Mouse (Mus musculus): ENCODE results near the gene Sgms2. TPM values are rescaled to one million over a fixed set of nuclear protein-coding genes. Genes with fewer than 3 reads are reported as not detected.

Gene Sgms2
- total and polyA plus RNA-seq, 3 experiments = not detected

- no peaks in the 10 kb centered on the region for H3K27me3 ChIP-seq (ENCODE audit: control insufficient read depth in 1 of 2, insufficient read depth in 2 of 2, low read length in 2 of 2)
- H3K9me3 ChIP-seq (replicated peaks; ENCODE audit: insufficient read depth, low read length) = no peaks in the 10 kb centered on the region
- H3K4me3 ChIP-seq (ENCODE audit: control insufficient read depth in 1 of 2, insufficient read depth in 1 of 2, low read depth in 2 of 2, low read length in 2 of 2) = no peak overlapping the region
- no peaks in the 10 kb centered on the region for H3K4me1 ChIP-seq (ENCODE audit: control insufficient read depth in 1 of 2, insufficient read depth in 2 of 2, low read length in 2 of 2)
- H3K9ac ChIP-seq (ENCODE audit: control insufficient read depth, low read depth, low read length, poor library complexity, severe bottlenecking) = no peak overlapping the region
- no peak overlapping the region for H3K27ac ChIP-seq (ENCODE audit: control insufficient read depth, low read depth, low read length)
- no peaks in the 10 kb centered on the region for H3K79me2 ChIP-seq (ENCODE audit: control insufficient read depth, insufficient read depth, low read length, poor library complexity)
- no peaks in the 10 kb centered on the region for H3K36me3 ChIP-seq (ENCODE audit: control insufficient read depth in 1 of 2, insufficient read depth in 2 of 2, low read length in 2 of 2)
- DNase-seq (ENCODE audit: low read depth, low spot score) = no peak
- TF ChIP-seq TBP (IDR thresholded peaks at IDR 0.05; ENCODE audit: low read depth, low read length) = no peak
Observed at GRCm38 (mm10) chr3:131470837-131471236, 20.4 kb downstream of the Sgms2 start.

- H3K36me3 ChIP-seq (ENCODE audit: control insufficient read depth in 1 of 2, insufficient read depth in 2 of 2, low read length in 2 of 2) = no peaks in the 10 kb centered on the region
- no peaks in the 10 kb centered on the region for H3K9me3 ChIP-seq (replicated peaks; ENCODE audit: insufficient read depth, low read length)
- H3K79me2 ChIP-seq (ENCODE audit: control insufficient read depth, insufficient read depth, low read length, poor library complexity) = no peaks in the 10 kb centered on the region
- no peaks in the 10 kb centered on the region for H3K27me3 ChIP-seq (ENCODE audit: control insufficient read depth in 1 of 2, insufficient read depth in 2 of 2, low read length in 2 of 2)
- H3K27ac ChIP-seq (ENCODE audit: control insufficient read depth, low read depth, low read length) = no peak overlapping the region
- H3K4me3 ChIP-seq (ENCODE audit: control insufficient read depth in 1 of 2, insufficient read depth in 1 of 2, low read depth in 2 of 2, low read length in 2 of 2) = no peak overlapping the region
- no peak for DNase-seq (ENCODE audit: low read depth, low spot score)
- TF ChIP-seq RCOR1 (IDR thresholded peaks at IDR 0.05; ENCODE audit: low read depth, low read length) (no peak), MYC (IDR thresholded peaks at IDR 0.05; ENCODE audit: low read depth, low read length) (no peak), POLR2AphosphoS5 (IDR thresholded peaks at IDR 0.05; ENCODE audit: borderline replicate concordance, low read depth, low read length) (no peak), MEF2A (IDR thresholded peaks at IDR 0.05; ENCODE audit: extremely low read depth, insufficient replicate concordance, low read depth, low read length, poor library complexity, severe bottlenecking) (no peak), EP300 (IDR thresholded peaks at IDR 0.05; ENCODE audit: low read depth in 1 of 2, low read length in 2 of 2) (no peak), TBP (IDR thresholded peaks at IDR 0.05; ENCODE audit: low read depth, low read length) (no peak), ETS1 (IDR thresholded peaks at IDR 0.05; ENCODE audit: low read depth, low read length) (no peak), ELF1 (IDR thresholded peaks at IDR 0.05; ENCODE audit: low read depth, low read length) (no peak), ZMIZ1 (IDR thresholded peaks at IDR 0.05; ENCODE audit: low read depth, low read length) (no peak), USF2 (IDR thresholded peaks at IDR 0.05; ENCODE audit: borderline replicate concordance in 1 of 2, insufficient read depth in 1 of 2, low read depth in 1 of 2, low read length in 2 of 2) (no peak), MAX (IDR thresholded peaks at IDR 0.05; ENCODE audit: low read length) (no peak), MAFK (IDR thresholded peaks at IDR 0.05; ENCODE audit: borderline replicate concordance, low read depth, low read length) (no peak), SMC3 (IDR thresholded peaks at IDR 0.05; ENCODE audit: low read depth, low read length) (no peak), NRF1 (IDR thresholded peaks at IDR 0.05; ENCODE audit: insufficient read depth, low read depth, low read length, poor library complexity, severe bottlenecking) (no peak), RAD21 (IDR thresholded peaks at IDR 0.05; ENCODE audit: low read depth, low read length) (no peak), UBTF (IDR thresholded peaks at IDR 0.05; ENCODE audit: borderline replicate concordance, insufficient read depth, low read depth, low read length) (no peak), ZNF384 (IDR thresholded peaks at IDR 0.05; ENCODE audit: low read depth, low read length) (no peak), KAT2A (conservative IDR thresholded peaks at IDR 0.05; ENCODE audit: low read depth, low read length) (no peak), JUND (IDR thresholded peaks at IDR 0.05; ENCODE audit: low read depth, low read length) (no peak), MXI1 (IDR thresholded peaks at IDR 0.05; ENCODE audit: low read depth, low read length) (no peak)
- H3K9ac ChIP-seq (ENCODE audit: control insufficient read depth, low read depth, low read length, poor library complexity, severe bottlenecking) = no peak overlapping the region
- H3K4me1 ChIP-seq (ENCODE audit: control insufficient read depth in 1 of 2, insufficient read depth in 2 of 2, low read length in 2 of 2) = no peaks in the 10 kb centered on the region
Observed at GRCm38 (mm10) chr3:131469636-131470035, 21.6 kb downstream of the Sgms2 start.
